In genomic region chr7:18839865-18840264, GRCm38 (mm10) we compare ENCODE assay signal across 9 mouse cellular contexts. TPM values are rescaled to one million over a fixed set of nuclear protein-coding genes. Genes with fewer than 3 reads are reported as not detected.
A peak's percentile ranks its signal among the peaks of the same experiment; 100 is the strongest.
DNase-seq lines count a peak whose midpoint lies in the region; ATAC-seq and TF ChIP-seq lines count a peak whose summit lies in the region.
"Had no signal": no experiment of that assay in that cellular context is flagged by ENCODE, and none has a peak within 500 bp of the region (broad histone marks: within the 10 kb centered on the region; RNA-seq: fewer than 3 reads in every experiment).

Gene Mill2 (plus strand): TSS chr7:18839966.

- peak within 1 kb of the TSS; percentile 61 for H3K4me2 ChIP-seq in embryonic facial prominence, embryonic 15.5 days (replicated peaks)
- H3K4me2 ChIP-seq in hindbrain, embryonic 11.5 days (replicated peaks; ENCODE audit: low read depth, low read length): peak within 1 kb of the TSS; percentile 46
- peak within 1 kb of the TSS; percentile 46 for H3K4me2 ChIP-seq in liver, embryonic 16.5 days (ENCODE audit: low read depth, low read length)

- peak within 1 kb of the TSS; percentile 83 for H3K27ac ChIP-seq in left cerebral cortex, adult 2 months
- peak within 1 kb of the TSS; percentile 92 for H3K27ac ChIP-seq in embryonic facial prominence, embryonic 15.5 days (replicated peaks)
- H3K27ac ChIP-seq in hindbrain, embryonic 11.5 days (ENCODE audit: low read depth, low read length): no peak within 1 kb of the TSS
- H3K27ac ChIP-seq in liver, embryonic 16.5 days (ENCODE audit: low read length): peak within 1 kb of the TSS; percentile 33; the same call in 1 of the 2 replicates
- H3K27ac ChIP-seq in olfactory bulb, adult 2 months (ENCODE audit: insufficient read depth, low read depth, low read length): peak within 1 kb of the TSS; percentile 48

- H3K4me3 ChIP-seq in left cerebral cortex, adult 2 months: peak within 1 kb of the TSS; percentile 50
- H3K4me3 ChIP-seq in embryonic facial prominence, embryonic 15.5 days (replicated peaks): peak within 1 kb of the TSS; percentile 43
- peak within 1 kb of the TSS; percentile 28 for H3K4me3 ChIP-seq in hindbrain, embryonic 11.5 days (ENCODE audit: low read depth, low read length)
- peak within 1 kb of the TSS; percentile 36 for H3K4me3 ChIP-seq in liver, embryonic 16.5 days (ENCODE audit: low read depth, low read length)
- peak within 1 kb of the TSS; percentile 47 for H3K4me3 ChIP-seq in olfactory bulb, adult 2 months (ENCODE audit: insufficient read depth, low read depth, low read length)

- no peaks in the 10 kb centered on the region for H3K27me3 ChIP-seq in embryonic facial prominence, embryonic 15.5 days
- H3K27me3 ChIP-seq in hindbrain, embryonic 11.5 days (ENCODE audit: control insufficient read depth, insufficient read depth, low read length): no peaks in the 10 kb centered on the region
- no peaks in the 10 kb centered on the region for H3K27me3 ChIP-seq in liver, embryonic 16.5 days (ENCODE audit: control insufficient read depth, insufficient read depth, low read depth, low read length)

- intact Hi-C loops in left cerebral cortex, adult 2 months (cut with DNase I): no loop called here

- TF ChIP-seq CTCF in left cerebral cortex, adult 2 months (IDR thresholded peaks at IDR 0.05): no peak
- TF ChIP-seq CTCF in olfactory bulb, adult 2 months (IDR thresholded peaks at IDR 0.05; ENCODE audit: insufficient read depth, low read depth, low read length): no peak

- H3K36me3 ChIP-seq in embryonic facial prominence, embryonic 15.5 days: no peaks in the 10 kb centered on the region
- H3K36me3 ChIP-seq in hindbrain, embryonic 11.5 days (ENCODE audit: control insufficient read depth, insufficient read depth, low read length): no peaks in the 10 kb centered on the region
- H3K36me3 ChIP-seq in liver, embryonic 16.5 days (ENCODE audit: control insufficient read depth, insufficient read depth): no peaks in the 10 kb centered on the region

- H3K4me1 ChIP-seq in embryonic facial prominence, embryonic 15.5 days: peaks cover 10% of the 10 kb centered on the region; the same call in 1 of the 2 replicates
- H3K4me1 ChIP-seq in hindbrain, embryonic 11.5 days (replicated peaks; ENCODE audit: control insufficient read depth, insufficient read depth, low read length): no peaks in the 10 kb centered on the region
- no peaks in the 10 kb centered on the region for H3K4me1 ChIP-seq in liver, embryonic 16.5 days (ENCODE audit: control insufficient read depth, low read depth, low read length)
- H3K4me1 ChIP-seq in olfactory bulb, adult 2 months (ENCODE audit: control insufficient read depth, insufficient read depth, low read length): peaks cover 5% of the 10 kb centered on the region; the same call in 1 of the 2 replicates

- H3K9me3 ChIP-seq in embryonic facial prominence, embryonic 15.5 days (replicated peaks): no peaks in the 10 kb centered on the region
- H3K9me3 ChIP-seq in hindbrain, embryonic 11.5 days (ENCODE audit: control insufficient read depth, low read length): no peaks in the 10 kb centered on the region
- H3K9me3 ChIP-seq in liver, embryonic 16.5 days (replicated peaks; ENCODE audit: control insufficient read depth, low read length): no peaks in the 10 kb centered on the region

- H3K9ac ChIP-seq in embryonic facial prominence, embryonic 15.5 days: peak within 1 kb of the TSS; percentile 40
- peak within 1 kb of the TSS; percentile 52 for H3K9ac ChIP-seq in hindbrain, embryonic 11.5 days (ENCODE audit: low read depth, low read length)
- 0 out of 2 replicates have a peak within 1 kb of the TSS, but pooled peaks have one; percentile 16 for H3K9ac ChIP-seq in liver, embryonic 16.5 days (ENCODE audit: low read depth, low read length)

- TF ChIP-seq POLR2A in olfactory bulb, adult 2 months (IDR thresholded peaks at IDR 0.05; ENCODE audit: insufficient read depth, low read depth, low read length): no peak

- DNase-seq in left cerebral cortex, adult 2 months (ENCODE audit: extremely low spot score in 1 of 2, low spot score in 2 of 2): no peak
- DNase-seq in left cerebral cortex, adult 8-10 months (ENCODE audit: low spot score in 2 of 2): no peak
- DNase-seq in hindbrain, embryonic 11.5 days (ENCODE audit: low spot score): peak; percentile 10
- no peak for DNase-seq in layer of hippocampus, adult 9-10 months (ENCODE audit: low spot score)
- DNase-seq in thymus, postnatal 10 days (ENCODE audit: low spot score in 2 of 2): no peak

- WGBS in embryonic facial prominence, embryonic 15.5 days: 11% methylated on average over 3 of the region's 3 CpGs
- WGBS in hindbrain, embryonic 11.5 days: 24% methylated on average over 3 of the region's 3 CpGs
- 10% methylated on average over 3 of the region's 3 CpGs for WGBS in liver, embryonic 16.5 days (ENCODE audit: insufficient replicate concordance)
- WGBS in olfactory bulb, adult 2 months: 3% methylated on average over 3 of the region's 3 CpGs

- peak; percentile 47; the same call in 1 of the 2 replicates for ATAC-seq in embryonic facial prominence, embryonic 15.5 days (ENCODE audit: insufficient number of reproducible peaks, low FRiP score, low TSS enrichment, low read depth)
- ATAC-seq in hindbrain, embryonic 11.5 days (ENCODE audit: low FRiP score): 0 out of 2 replicates have a peak, but pooled peaks have one; percentile 22
- ATAC-seq in liver, embryonic 16.5 days (ENCODE audit: low read depth): no peak

RNA-seq across cellular contexts. Expression of gene Mill2, which starts in this region (rescaled TPM):
- total RNA-seq in left cerebral cortex, adult 2 months (2021): 1 to 10 TPM; 1.3 to 2.5 TPM
- 1 to 10 TPM; 1.5 to 2.2 (median 1.9) TPM for total RNA-seq in left cerebral cortex, adult 8-10 months (2022)
- 1.0 and 1.1 TPM in 2 replicates for polyA plus RNA-seq in embryonic facial prominence, embryonic 15.5 days (2015; fragmentation: Nextera tagmentation; extraction: Ambion mirVana)
- polyA plus RNA-seq in hindbrain, embryonic 11.5 days (2014; fragmentation: Nextera tagmentation; extraction: Ambion mirVana): 0.13 and 0.48 TPM in 2 replicates
- 0.21 and 0.24 TPM in 2 replicates for polyA plus RNA-seq in liver, embryonic 16.5 days (2015; fragmentation: Nextera tagmentation; extraction: Ambion mirVana)
- not detected in 2 replicates for polyA plus RNA-seq in olfactory bulb, adult 2 months (2012; ENCODE audit: insufficient read depth, insufficient read length, low replicate concordance, missing spikeins)
- total RNA-seq: neutrophil, adult 5-6 weeks had no signal

Comparison
In these comparisons a context has a peak if more than half of its experiments do, and no peak if none do; other contexts are left out.
1. Peak in DNase-seq, ATAC-seq, H3K4me3 ChIP-seq, H3K9ac ChIP-seq and H3K4me2 ChIP-seq in hindbrain, embryonic 11.5 days; RNA of the gene not detected or under 1 TPM.